Mouse (Mus musculus): Measurements from ENCODE around the gene Col15a1.
A peak's percentile ranks its signal among the peaks of the same experiment; 100 is the strongest.

The Col15a1 gene

GRCm38 (mm10) chr4:47311467-47311866 lies 103.5 kb downstream of the Col15a1 start:
- DNase-seq, result no peak

GRCm38 (mm10) chr4:47311929-47312328 lies 104.0 kb downstream of the Col15a1 start:
- DNase-seq, result no peak

GRCm38 (mm10) chr4:47312676-47313075 lies 104.7 kb downstream of the Col15a1 start:
- no peak for DNase-seq

GRCm38 (mm10) chr4:47313710-47314410 lies 105.9 kb downstream of the Col15a1 start:
- no peak for DNase-seq

GRCm38 (mm10) chr4:47315458-47315857 lies 107.5 kb downstream of the Col15a1 start:
- DNase-seq, result no peak

- no peak for DNase-seq
Observed at GRCm38 (mm10) chr4:47316432-47316831, 108.5 kb downstream of the Col15a1 start.

GRCm38 (mm10) chr4:47319561-47320321 lies 111.8 kb downstream of the Col15a1 start:
- DNase-seq, result peak; percentile 74

GRCm38 (mm10) chr4:47322315-47322714 lies 114.4 kb downstream of the Col15a1 start:
- DNase-seq, result peak; percentile 56

GRCm38 (mm10) chr4:47324206-47324605 lies 116.2 kb downstream of the Col15a1 start:
- no peak for DNase-seq

GRCm38 (mm10) chr4:47327782-47328181 lies 119.8 kb downstream of the Col15a1 start:
- no peak for DNase-seq

- no peak for DNase-seq
Observed at GRCm38 (mm10) chr4:47329285-47329684, 121.3 kb downstream of the Col15a1 start.

- no peak for DNase-seq
Observed at GRCm38 (mm10) chr4:47330378-47331052, 122.6 kb downstream of the Col15a1 start.

GRCm38 (mm10) chr4:47332812-47333343 lies 124.9 kb downstream of the Col15a1 start:
- no peak for DNase-seq

GRCm38 (mm10) chr4:47333541-47333940 lies 125.6 kb downstream of the Col15a1 start:
- no peak for DNase-seq

- DNase-seq, result no peak
Observed at GRCm38 (mm10) chr4:47336941-47337600, 129.1 kb downstream of the Col15a1 start.

GRCm38 (mm10) chr4:47342632-47343031 lies 134.7 kb downstream of the Col15a1 start:
- peak; percentile 38 for DNase-seq

- DNase-seq, result no peak
Observed at GRCm38 (mm10) chr4:47347022-47347421, 139.1 kb downstream of the Col15a1 start.

- DNase-seq, result no peak
Observed at GRCm38 (mm10) chr4:47349759-47350158, 141.8 kb downstream of the Col15a1 start.

- DNase-seq, result peak; percentile 87
Observed at GRCm38 (mm10) chr4:47351386-47352049, 143.6 kb downstream of the Col15a1 start.

GRCm38 (mm10) chr4:47352061-47352661 lies 144.2 kb downstream of the Col15a1 start:
- DNase-seq, result peak; percentile 67

- DNase-seq, result peak; percentile 99
Observed at GRCm38 (mm10) chr4:47352803-47353388, 144.9 kb downstream of the Col15a1 start, which contains the start of gene Tgfbr1. Gene Tgfbr1, plus strand, starts transcription at chr4:47353222.
